Mouse (Mus musculus): Measurements from ENCODE around the gene Sp8. TPM values are rescaled to one million over a fixed set of nuclear protein-coding genes. Genes with fewer than 3 reads are reported as not detected.

The Sp8 gene
- polyA plus RNA-seq, 1 experiment, result 28.3 TPM

GRCm38 (mm10) chr12:118848496-118849202 is 2.5 kb downstream of the Sp8 start:
- DNase-seq (ENCODE audit: extremely low spot score in 1 of 2, low spot score in 1 of 2), result no peak

GRCm38 (mm10) chr12:118849203-118849861 is 3.2 kb downstream of the Sp8 start:
- DNase-seq (ENCODE audit: extremely low spot score in 1 of 2, low spot score in 1 of 2), result no peak

- no peak for DNase-seq (ENCODE audit: extremely low spot score in 1 of 2, low spot score in 1 of 2)
Measured at GRCm38 (mm10) chr12:118849996-118850395, 3.9 kb downstream of the Sp8 start.

GRCm38 (mm10) chr12:118850851-118851410 is 4.8 kb downstream of the Sp8 start:
- no peak for DNase-seq (ENCODE audit: extremely low spot score in 1 of 2, low spot score in 1 of 2)

GRCm38 (mm10) chr12:118853331-118853730 is 7.2 kb downstream of the Sp8 start:
- no peak for DNase-seq (ENCODE audit: extremely low spot score in 1 of 2, low spot score in 1 of 2)

- no peak for DNase-seq (ENCODE audit: extremely low spot score in 1 of 2, low spot score in 1 of 2)
Measured at GRCm38 (mm10) chr12:118854401-118854800, 8.3 kb downstream of the Sp8 start.

- DNase-seq (ENCODE audit: extremely low spot score in 1 of 2, low spot score in 1 of 2), result peak in 1 of 2 experiments; percentile 70
Measured at GRCm38 (mm10) chr12:118854831-118855453, 8.8 kb downstream of the Sp8 start.

- no peak for DNase-seq (ENCODE audit: extremely low spot score in 1 of 2, low spot score in 1 of 2)
Measured at GRCm38 (mm10) chr12:118856151-118856550, 10.0 kb downstream of the Sp8 start.

- DNase-seq (ENCODE audit: extremely low spot score in 1 of 2, low spot score in 1 of 2), result no peak
Measured at GRCm38 (mm10) chr12:118872673-118873072, 26.5 kb downstream of the Sp8 start.

- DNase-seq (ENCODE audit: extremely low spot score in 1 of 2, low spot score in 1 of 2), result no peak
Measured at GRCm38 (mm10) chr12:118882790-118883189, 36.7 kb downstream of the Sp8 start.

GRCm38 (mm10) chr12:118887964-118888363 is 41.8 kb downstream of the Sp8 start:
- no peak for DNase-seq (ENCODE audit: extremely low spot score in 1 of 2, low spot score in 1 of 2)

Other genes with a start within 250 kb of the Sp8 start
- gene Abcb5, start 120.1 kb downstream of the Sp8 start, polyA plus RNA-seq (2012; rRNA removed), result not detected in 2 replicates